Mouse (Mus musculus): Measurements from ENCODE around the gene Gm42906. TPM values are rescaled to one million over a fixed set of nuclear protein-coding genes. Genes with fewer than 3 reads are reported as not detected.

The Gm42906 gene
- polyA plus RNA-seq, 1 experiment from 2014 or later: not detected

DNA sequence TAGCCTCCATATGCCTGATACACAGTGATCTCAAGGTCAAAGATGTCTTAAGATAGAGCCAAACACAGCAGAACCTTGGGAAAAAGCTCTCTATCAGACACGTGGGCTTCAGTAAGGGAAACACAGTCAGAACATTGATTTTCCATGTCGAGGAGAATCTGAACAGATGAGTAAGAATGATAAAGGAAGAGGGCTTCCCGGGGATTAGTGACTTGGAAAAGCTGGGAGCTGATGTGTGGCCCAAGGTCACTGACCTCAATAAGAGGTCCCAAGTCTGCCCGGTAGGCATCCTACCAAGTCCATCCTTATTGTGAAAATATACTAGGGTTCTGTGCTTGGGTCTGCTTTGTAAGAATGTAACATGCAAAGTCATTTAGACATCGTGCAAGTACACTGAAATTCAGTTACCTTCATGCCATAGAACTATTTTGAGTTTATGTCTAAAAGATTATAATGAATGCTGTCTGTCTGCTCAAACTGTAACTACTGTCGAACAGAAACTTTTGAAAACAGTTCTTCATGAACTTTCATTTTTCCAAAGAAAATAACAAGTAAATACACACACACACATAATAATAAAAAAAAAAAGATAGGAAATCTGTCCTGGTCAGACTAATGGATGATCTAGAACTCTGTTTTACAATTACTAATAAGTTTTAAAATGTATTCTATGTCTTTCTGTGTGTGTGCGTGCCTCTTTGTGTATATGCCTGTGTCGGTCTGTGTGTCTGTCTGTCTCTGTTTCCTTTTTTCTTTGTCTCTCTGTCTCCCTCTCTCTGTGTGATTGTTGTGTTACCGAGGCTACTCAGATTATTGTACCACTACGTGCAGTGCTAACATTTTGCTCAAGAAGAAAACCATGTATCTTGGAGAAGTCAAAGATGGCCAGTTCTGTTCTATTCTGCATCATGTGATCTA, 322.6 kb downstream of the Gm42906 start:
- Histone ChIP-seq H3K4me2 (replicated peaks) (no peak overlapping the region), H3K27ac (no peak overlapping the region), H3K4me1 (peaks cover 10% of the 10 kb centered on the region), H3K27me3 (no peaks in the 10 kb centered on the region), H3K36me3 (no peaks in the 10 kb centered on the region), H3K9ac (no peak overlapping the region), H3K4me3 (no peak overlapping the region), H3K9me3 (replicated peaks) (no peaks in the 10 kb centered on the region)
- no peak for ATAC-seq (ENCODE audit: low FRiP score)
- 76% methylated on average over 10 of the region's 10 CpGs for WGBS

- H3K36me3 ChIP-seq: no peaks in the 10 kb centered on the region
- no peak overlapping the region for H3K4me3 ChIP-seq
- no peaks in the 10 kb centered on the region for H3K27me3 ChIP-seq
- no peak overlapping the region for H3K4me2 ChIP-seq (replicated peaks)
- H3K9me3 ChIP-seq (replicated peaks): no peaks in the 10 kb centered on the region
- ATAC-seq (ENCODE audit: low FRiP score): 0 out of 2 replicates have a peak, but pooled peaks have one; percentile 50
- WGBS: 60% methylated on average over 9 of the region's 9 CpGs
- H3K9ac ChIP-seq: no peak overlapping the region
- H3K4me1 ChIP-seq: peaks cover 10% of the 10 kb centered on the region
- H3K27ac ChIP-seq: no peak overlapping the region
These were observed 323.5 kb downstream of the Gm42906 start for GRCm38 (mm10) chr5:151104354-151105053.

- no peaks in the 10 kb centered on the region for H3K27me3 ChIP-seq
- H3K9ac ChIP-seq: no peak overlapping the region
- H3K4me3 ChIP-seq: no peak overlapping the region
- no peak for ATAC-seq (ENCODE audit: low FRiP score)
- H3K9me3 ChIP-seq (replicated peaks): no peaks in the 10 kb centered on the region
- H3K4me2 ChIP-seq (replicated peaks): no peak overlapping the region
- peaks cover 4% of the 10 kb centered on the region; the same call in 1 of the 2 replicates for H3K4me1 ChIP-seq
- H3K36me3 ChIP-seq: no peaks in the 10 kb centered on the region
- H3K27ac ChIP-seq: no peak overlapping the region
- 71% methylated on average over 4 of the region's 4 CpGs for WGBS
These were observed 324.7 kb downstream of the Gm42906 start for GRCm38 (mm10) chr5:151103284-151103683.

GRCm38 (mm10) chr5:151102262-151102661, 325.7 kb downstream of the Gm42906 start:
- H3K27ac ChIP-seq: no peak overlapping the region
- no peaks in the 10 kb centered on the region for H3K9me3 ChIP-seq (replicated peaks)
- no peak overlapping the region for H3K9ac ChIP-seq
- no peak for ATAC-seq (ENCODE audit: low FRiP score)
- H3K4me3 ChIP-seq: no peak overlapping the region
- H3K4me1 ChIP-seq: peaks cover 3% of the 10 kb centered on the region; the same call in 1 of the 2 replicates
- H3K27me3 ChIP-seq: no peaks in the 10 kb centered on the region
- no peaks in the 10 kb centered on the region for H3K36me3 ChIP-seq
- WGBS: 35% methylated on average over 2 of the region's 2 CpGs
- H3K4me2 ChIP-seq (replicated peaks): no peak overlapping the region

DNA sequence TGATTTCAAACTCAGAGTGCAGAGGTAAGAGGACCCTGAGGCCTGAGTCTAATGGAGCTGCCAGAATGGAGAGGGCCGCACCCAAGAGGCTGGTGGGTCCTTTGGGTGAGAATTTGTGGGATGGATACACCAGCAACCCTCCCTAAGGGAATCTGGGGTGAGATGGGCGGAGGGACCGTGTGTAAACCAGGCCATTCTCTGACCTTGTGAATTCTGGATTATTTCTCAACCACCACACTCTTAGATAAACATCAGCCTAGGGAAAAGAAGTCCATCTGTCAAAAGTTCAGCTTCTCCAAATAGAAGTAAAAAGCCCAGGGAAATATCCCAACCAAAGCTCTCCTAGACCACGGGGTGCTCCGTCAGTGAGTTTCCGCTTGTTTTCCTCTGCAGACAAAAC, 332.0 kb downstream of the Gm42906 start:
- 85% methylated on average over 6 of the region's 6 CpGs for WGBS
- no peak for ATAC-seq (ENCODE audit: low FRiP score)
- no peaks in the 10 kb centered on the region for H3K36me3 ChIP-seq
- no peaks in the 10 kb centered on the region for H3K27me3 ChIP-seq
- no peak overlapping the region for H3K4me2 ChIP-seq (replicated peaks)
- H3K27ac ChIP-seq: no peak overlapping the region
- no peaks in the 10 kb centered on the region for H3K9me3 ChIP-seq (replicated peaks)
- no peaks in the 10 kb centered on the region; the same call in 1 of the 2 replicates for H3K4me1 ChIP-seq
- no peak overlapping the region for H3K4me3 ChIP-seq
- H3K9ac ChIP-seq: no peak overlapping the region

DNA sequence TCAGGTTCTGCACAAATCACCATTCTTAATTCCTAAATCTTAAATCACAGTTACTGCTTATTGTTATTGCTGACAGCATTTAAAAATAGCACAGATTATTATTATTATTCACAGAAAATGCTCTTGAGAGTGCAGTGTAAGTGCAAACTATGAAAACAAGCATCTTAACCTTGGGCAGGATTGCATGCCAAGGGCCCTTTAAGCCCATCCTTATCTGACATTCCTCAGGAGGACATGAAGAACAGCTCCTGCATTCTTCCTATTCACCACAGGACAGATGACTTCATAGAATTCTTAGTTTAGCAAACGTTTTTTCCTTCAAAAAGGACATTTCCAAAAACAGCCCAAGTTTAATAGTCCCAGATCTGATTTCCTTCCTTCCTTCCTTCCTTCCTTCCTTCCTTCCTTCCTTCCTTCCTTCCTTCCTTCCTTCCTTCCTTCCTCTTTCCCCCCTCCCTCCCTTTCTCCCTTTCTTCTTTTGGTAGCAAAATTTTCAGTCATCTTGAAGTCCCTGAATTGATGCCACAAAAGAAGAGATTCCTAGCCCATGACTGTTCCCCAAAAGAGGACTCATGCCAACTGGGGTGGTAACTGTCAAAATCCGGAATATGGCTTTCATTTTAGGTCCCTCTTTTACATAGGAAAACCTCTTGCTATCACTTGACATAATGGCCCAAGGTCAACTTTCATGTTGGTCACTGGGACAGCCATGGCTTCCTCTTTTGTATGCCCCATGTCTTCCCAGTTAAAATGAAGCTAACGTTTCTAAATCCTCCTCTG, 334.9 kb downstream of the Gm42906 start:
- 64% methylated on average over 3 of the region's 3 CpGs for WGBS
- no peaks in the 10 kb centered on the region for H3K36me3 ChIP-seq

DNA sequence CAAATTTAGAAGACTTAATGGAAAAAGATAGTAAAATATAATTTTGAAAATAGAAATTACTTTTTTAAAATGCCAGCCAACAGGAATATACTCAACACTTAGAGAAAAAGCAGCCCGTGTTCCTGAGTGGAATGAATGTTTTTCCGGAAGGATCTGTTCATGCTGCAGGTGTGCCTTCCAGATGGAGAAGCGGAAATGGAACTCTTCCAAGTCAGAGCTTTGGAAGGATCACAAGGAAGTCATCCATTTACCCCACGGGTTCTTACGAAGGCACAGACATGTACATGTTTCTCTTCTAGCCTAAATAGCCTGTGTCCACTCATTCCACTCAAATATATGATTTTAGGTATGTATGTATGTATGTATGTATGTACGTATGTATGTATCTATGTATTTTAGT, 337.0 kb downstream of the Gm42906 start:
- ATAC-seq (ENCODE audit: low FRiP score): no peak
- no peaks in the 10 kb centered on the region for H3K9me3 ChIP-seq (replicated peaks)
- WGBS: 91% methylated on average over 6 of the region's 6 CpGs
- H3K27me3 ChIP-seq: no peaks in the 10 kb centered on the region
- H3K9ac ChIP-seq: no peak overlapping the region
- no peak overlapping the region for H3K4me3 ChIP-seq
- peaks cover 3% of the 10 kb centered on the region; the same call in 1 of the 2 replicates for H3K4me1 ChIP-seq
- no peaks in the 10 kb centered on the region for H3K36me3 ChIP-seq
- no peak overlapping the region for H3K27ac ChIP-seq
- no peak overlapping the region for H3K4me2 ChIP-seq (replicated peaks)

More for the DNA sequence above, 334.9 kb downstream of the Gm42906 start:
- no peak overlapping the region for H3K4me2 ChIP-seq (replicated peaks)
- H3K9me3 ChIP-seq (replicated peaks): no peaks in the 10 kb centered on the region
- H3K4me3 ChIP-seq: no peak overlapping the region
- no peak overlapping the region for H3K9ac ChIP-seq
- H3K27me3 ChIP-seq: no peaks in the 10 kb centered on the region
- no peak for ATAC-seq (ENCODE audit: low FRiP score)
- H3K27ac ChIP-seq: no peak overlapping the region
- no peaks in the 10 kb centered on the region; the same call in 1 of the 2 replicates for H3K4me1 ChIP-seq

GRCm38 (mm10) chr5:151089201-151089600, 338.8 kb downstream of the Gm42906 start:
- no peaks in the 10 kb centered on the region for H3K27me3 ChIP-seq
- no peak for ATAC-seq (ENCODE audit: low FRiP score)
- H3K4me1 ChIP-seq: 0 out of 2 replicates have a peak, but pooled peaks cover 3% of the 10 kb centered on the region
- no peaks in the 10 kb centered on the region for H3K9me3 ChIP-seq (replicated peaks)
- no peak overlapping the region for H3K9ac ChIP-seq
- WGBS: 67% methylated on average over 6 of the region's 6 CpGs
- no peak overlapping the region for H3K4me3 ChIP-seq
- no peak overlapping the region for H3K27ac ChIP-seq
- H3K4me2 ChIP-seq (replicated peaks): no peak overlapping the region
- no peaks in the 10 kb centered on the region for H3K36me3 ChIP-seq

GRCm38 (mm10) chr5:151086425-151087202, 341.3 kb downstream of the Gm42906 start:
- WGBS: 70% methylated on average over 9 of the region's 9 CpGs
- 0 out of 2 replicates have a peak, but pooled peaks cover 3% of the 10 kb centered on the region for H3K4me1 ChIP-seq
- ATAC-seq (ENCODE audit: low FRiP score): no peak

GRCm38 (mm10) chr5:151085749-151086148, 342.2 kb downstream of the Gm42906 start:
- H3K4me3 ChIP-seq: no peak overlapping the region
- no peak overlapping the region for H3K9ac ChIP-seq
- 84% methylated on average over 8 of the region's 8 CpGs for WGBS
- ATAC-seq (ENCODE audit: low FRiP score): no peak
- H3K27me3 ChIP-seq: no peaks in the 10 kb centered on the region
- no peak overlapping the region for H3K4me2 ChIP-seq (replicated peaks)
- no peak overlapping the region for H3K27ac ChIP-seq
- H3K9me3 ChIP-seq (replicated peaks): no peaks in the 10 kb centered on the region
- 0 out of 2 replicates have a peak, but pooled peaks cover 3% of the 10 kb centered on the region for H3K4me1 ChIP-seq
- H3K36me3 ChIP-seq: no peaks in the 10 kb centered on the region

More at GRCm38 (mm10) chr5:151086425-151087202, 341.3 kb downstream of the Gm42906 start:
- H3K4me3 ChIP-seq: no peak overlapping the region
- H3K36me3 ChIP-seq: no peaks in the 10 kb centered on the region
- H3K9me3 ChIP-seq (replicated peaks): no peaks in the 10 kb centered on the region
- no peaks in the 10 kb centered on the region for H3K27me3 ChIP-seq
- H3K4me2 ChIP-seq (replicated peaks): no peak overlapping the region
- no peak overlapping the region for H3K27ac ChIP-seq
- H3K9ac ChIP-seq: no peak overlapping the region

DNA sequence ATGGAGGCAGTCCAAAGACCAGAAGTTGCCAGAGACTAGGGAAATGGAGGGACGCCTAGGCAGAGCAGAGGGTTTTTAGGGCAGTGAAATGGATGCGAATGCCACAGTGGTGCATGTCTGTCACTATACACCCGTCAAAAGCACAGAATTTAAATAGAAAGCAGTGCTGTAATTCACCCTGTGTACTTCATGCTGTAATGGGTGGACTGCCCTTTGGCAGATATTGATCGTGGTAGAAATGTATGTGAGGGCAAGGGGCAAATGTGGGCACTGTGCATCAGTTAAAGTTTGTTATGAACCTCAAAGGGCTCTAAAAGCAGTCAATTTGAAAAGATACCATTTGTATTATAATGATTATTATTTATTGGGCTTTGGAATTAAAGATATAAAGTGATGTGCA, 347.7 kb downstream of the Gm42906 start:
- Histone ChIP-seq H3K4me3 (no peak overlapping the region), H3K27ac (no peak overlapping the region), H3K9me3 (replicated peaks) (no peaks in the 10 kb centered on the region), H3K4me1 (no peaks in the 10 kb centered on the region), H3K4me2 (replicated peaks) (no peak overlapping the region), H3K27me3 (no peaks in the 10 kb centered on the region), H3K9ac (no peak overlapping the region), H3K36me3 (no peaks in the 10 kb centered on the region)
- 88% methylated on average over 4 of the region's 4 CpGs for WGBS
- ATAC-seq (ENCODE audit: low FRiP score): no peak
